Mouse (Mus musculus) heart, adult 2 months (tissue): ENCODE results near the gene Map4.

Source experiments
- CTCF ChIP-seq: fragments of 200-600 bp; IDR thresholded peaks from 2 replicates; pipeline ENCODE4 v1.8.1; 2022; ENCODE audit warnings: antibody characterized with exemption, mild to moderate bottlenecking, moderate library complexity
- POLR2A ChIP-seq: fragments of 200-500 bp; IDR thresholded peaks from 2 replicates; pipeline ENCODE4 v1.6.1; 2011; ENCODE audit warnings: mild to moderate bottlenecking, low read depth, low read length, control low read depth; ENCODE audit not compliant: insufficient read depth

GRCm38 (mm10) chr9:110045763-110046377, 114.6 kb downstream of the Map4 start:
- TF ChIP-seq POLR2A (no peak), CTCF (no peak)
